Mouse (Mus musculus): ENCODE measurements at regions not wholly inside any gene's neighbourhood (a gene's known extent, or its start where the extent isn't known, plus 50 kb on each side); places are given as distances from the start of the nearest gene placed in this dataset.

DNA sequence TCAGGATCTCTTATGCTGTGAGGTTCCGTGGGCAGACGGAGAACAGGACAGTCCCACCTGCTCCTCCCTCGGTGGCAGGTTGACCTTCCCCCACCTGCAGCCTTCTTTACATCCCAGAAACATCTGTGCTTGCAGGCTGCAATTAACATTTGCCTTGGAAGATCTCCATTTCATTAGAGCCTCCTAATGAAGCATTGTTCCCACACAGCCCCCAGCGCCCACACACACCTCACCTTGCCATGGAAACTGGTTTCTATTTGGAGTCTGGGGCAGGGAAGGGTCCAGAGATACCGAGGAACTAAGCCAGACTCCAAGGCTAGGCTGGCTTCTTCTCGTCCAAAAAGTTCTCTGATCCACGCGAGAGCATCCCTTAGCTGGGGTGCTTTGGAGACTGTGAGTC, 56.6 kb upstream of the Rpl38 start:
- H3K27ac ChIP-seq (ENCODE audit: low read depth, low read length), result no peak overlapping the region
- H3K9ac ChIP-seq, result no peak overlapping the region
- no peaks in the 10 kb centered on the region for H3K9me3 ChIP-seq (ENCODE audit: low read length)
- H3K4me2 ChIP-seq (ENCODE audit: low read depth), result no peak overlapping the region
- H3K36me3 ChIP-seq (ENCODE audit: insufficient read depth), result no peaks in the 10 kb centered on the region
- WGBS, result 72% methylated on average over 8 of the region's 8 CpGs
- no peaks in the 10 kb centered on the region for H3K4me1 ChIP-seq (ENCODE audit: insufficient read depth)
- DNase-seq, result no peak
- no peak for ATAC-seq
- H3K27me3 ChIP-seq (ENCODE audit: insufficient read depth, low read length), result no peaks in the 10 kb centered on the region
- no peak for TF ChIP-seq CTCF (IDR thresholded peaks at IDR 0.05; ENCODE audit: low read depth)
- H3K4me3 ChIP-seq (ENCODE audit: low read depth, low read length), result no peak overlapping the region

DNA sequence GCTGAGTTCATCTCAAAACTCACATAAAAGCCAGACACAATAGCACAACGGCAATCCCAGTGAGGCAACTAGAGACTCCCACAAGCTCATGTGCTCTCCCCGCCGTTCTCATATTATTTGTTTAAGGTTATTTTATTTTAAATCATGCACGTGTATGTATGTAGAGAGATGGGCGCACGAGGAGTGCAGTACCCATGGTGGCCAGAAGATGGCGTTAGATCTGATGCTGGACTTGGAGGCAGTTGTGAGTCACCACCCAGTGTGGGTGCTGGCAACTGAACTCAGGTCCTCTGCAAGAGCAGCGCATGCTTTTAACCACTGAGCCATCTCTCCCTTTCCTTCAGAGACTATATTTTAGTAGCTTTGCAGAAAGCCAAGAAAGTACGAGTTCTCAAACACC, 60.3 kb upstream of the Rpl38 start:
- Histone ChIP-seq H3K27ac (ENCODE audit: low read depth, low read length) (no peak overlapping the region), H3K9ac (no peak overlapping the region), H3K4me3 (ENCODE audit: low read depth, low read length) (no peak overlapping the region), H3K27me3 (ENCODE audit: insufficient read depth, low read length) (no peaks in the 10 kb centered on the region), H3K4me2 (ENCODE audit: low read depth) (no peak overlapping the region), H3K4me1 (ENCODE audit: insufficient read depth) (no peaks in the 10 kb centered on the region), H3K36me3 (ENCODE audit: insufficient read depth) (no peaks in the 10 kb centered on the region), H3K9me3 (ENCODE audit: low read length) (no peaks in the 10 kb centered on the region)
- WGBS, result 95% methylated on average over 9 of the region's 9 CpGs
- peak; percentile 30; the same call in 1 of the 2 replicates for TF ChIP-seq CTCF (IDR thresholded peaks at IDR 0.05; ENCODE audit: low read depth)
- DNase-seq, result no peak
- ATAC-seq, result no peak

DNA sequence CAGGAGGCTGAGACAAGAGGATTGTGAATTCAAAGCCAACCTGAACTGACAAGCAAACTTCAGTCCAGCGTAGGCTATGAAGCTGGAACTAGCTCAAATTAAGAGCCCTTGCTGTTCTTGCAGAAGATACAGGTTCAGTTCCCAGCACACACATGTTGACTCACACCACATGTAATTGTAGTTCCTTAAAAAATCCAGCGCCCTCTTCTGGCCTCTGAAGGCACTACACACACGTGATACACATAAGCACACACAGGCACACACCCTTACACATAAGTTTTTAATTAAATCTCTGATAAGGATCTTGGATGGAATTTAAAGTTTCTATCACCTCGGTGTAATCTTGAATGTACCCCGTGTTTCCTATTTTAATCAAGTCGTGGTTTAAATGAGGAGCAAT, 65.2 kb upstream of the Rpl38 start:
- Histone ChIP-seq H3K9me3 (ENCODE audit: low read length) (no peaks in the 10 kb centered on the region), H3K9ac (no peak overlapping the region), H3K4me2 (ENCODE audit: low read depth) (no peak overlapping the region), H3K4me1 (ENCODE audit: insufficient read depth) (no peaks in the 10 kb centered on the region), H3K27ac (ENCODE audit: low read depth, low read length) (no peak overlapping the region), H3K36me3 (ENCODE audit: insufficient read depth) (no peaks in the 10 kb centered on the region), H3K27me3 (ENCODE audit: insufficient read depth, low read length) (no peaks in the 10 kb centered on the region), H3K4me3 (ENCODE audit: low read depth, low read length) (no peak overlapping the region)
- WGBS, result 79% methylated on average over 6 of the region's 6 CpGs
- 0 out of 2 replicates have a peak, but pooled peaks have one; percentile 3 for TF ChIP-seq CTCF (IDR thresholded peaks at IDR 0.05; ENCODE audit: low read depth)
- ATAC-seq, result no peak
- no peak for DNase-seq

DNA sequence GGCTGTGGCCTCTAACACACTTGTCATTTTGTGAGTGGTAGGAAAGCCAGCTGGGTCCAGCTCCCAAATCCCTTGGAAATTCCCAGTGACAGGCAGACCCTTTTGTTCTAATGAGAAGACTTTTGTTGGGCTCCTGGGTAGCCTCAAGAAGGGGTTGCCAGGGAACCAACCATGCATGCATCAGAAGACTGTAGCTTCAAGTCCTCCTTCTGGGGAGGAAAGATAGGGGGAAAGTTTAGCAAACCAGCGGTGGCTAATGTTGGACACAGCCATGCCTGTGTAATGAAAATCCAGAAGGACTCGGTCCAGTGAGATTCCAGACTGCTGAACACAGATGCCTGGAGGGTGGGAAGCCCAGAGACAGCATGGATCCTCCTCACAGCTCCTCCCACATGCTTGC, 71.1 kb upstream of the Rpl38 start:
- H3K4me1 ChIP-seq (ENCODE audit: insufficient read depth), result no peaks in the 10 kb centered on the region
- H3K9ac ChIP-seq, result no peak overlapping the region
- no peaks in the 10 kb centered on the region for H3K9me3 ChIP-seq (ENCODE audit: low read length)
- no peaks in the 10 kb centered on the region for H3K27me3 ChIP-seq (ENCODE audit: insufficient read depth, low read length)
- H3K36me3 ChIP-seq (ENCODE audit: insufficient read depth), result no peaks in the 10 kb centered on the region
- H3K27ac ChIP-seq (ENCODE audit: low read depth, low read length), result no peak overlapping the region
- DNase-seq (peak; percentile 34), ATAC-seq (peak; percentile 60)
- no peak for TF ChIP-seq CTCF (IDR thresholded peaks at IDR 0.05; ENCODE audit: low read depth)
- H3K4me2 ChIP-seq (ENCODE audit: low read depth), result no peak overlapping the region
- no peak overlapping the region for H3K4me3 ChIP-seq (ENCODE audit: low read depth, low read length)
- WGBS, result 8% methylated on average over 2 of the region's 2 CpGs

DNA sequence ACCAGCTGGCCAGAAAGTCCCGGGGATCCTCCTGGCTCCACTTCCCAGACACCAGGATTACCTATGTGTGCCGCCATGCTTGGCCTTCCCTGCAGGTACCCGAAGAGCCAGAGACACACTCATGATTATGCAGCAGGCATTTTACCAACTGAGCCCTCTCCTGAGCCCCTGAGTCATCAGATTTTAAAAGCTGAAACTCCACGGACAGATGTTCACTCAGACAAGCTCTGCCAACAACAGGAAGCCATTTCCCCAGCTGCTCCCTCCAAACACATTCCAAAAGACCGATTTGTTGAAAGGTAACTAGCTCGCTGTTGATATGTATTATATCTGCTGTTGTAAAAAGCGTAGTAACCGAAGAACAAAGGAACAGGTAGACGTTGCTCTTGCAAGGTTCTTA, 75.4 kb upstream of the Rpl38 start:
- no peak overlapping the region for H3K4me2 ChIP-seq (ENCODE audit: low read depth)
- H3K9ac ChIP-seq, result no peak overlapping the region
- H3K9me3 ChIP-seq (ENCODE audit: low read length), result no peaks in the 10 kb centered on the region
- H3K36me3 ChIP-seq (ENCODE audit: insufficient read depth), result no peaks in the 10 kb centered on the region
- DNase-seq (peak; percentile 51), ATAC-seq (peak; percentile 40; the same call in 1 of the 2 replicates)
- 60% methylated on average over 9 of the region's 9 CpGs for WGBS
- no peak for TF ChIP-seq CTCF (IDR thresholded peaks at IDR 0.05; ENCODE audit: low read depth)
- H3K4me3 ChIP-seq (ENCODE audit: low read depth, low read length), result no peak overlapping the region
- H3K27ac ChIP-seq (ENCODE audit: low read depth, low read length), result peak overlapping the region; percentile 30; the same call in 1 of the 2 replicates
- H3K4me1 ChIP-seq (ENCODE audit: insufficient read depth), result no peaks in the 10 kb centered on the region
- H3K27me3 ChIP-seq (ENCODE audit: insufficient read depth, low read length), result no peaks in the 10 kb centered on the region

DNA sequence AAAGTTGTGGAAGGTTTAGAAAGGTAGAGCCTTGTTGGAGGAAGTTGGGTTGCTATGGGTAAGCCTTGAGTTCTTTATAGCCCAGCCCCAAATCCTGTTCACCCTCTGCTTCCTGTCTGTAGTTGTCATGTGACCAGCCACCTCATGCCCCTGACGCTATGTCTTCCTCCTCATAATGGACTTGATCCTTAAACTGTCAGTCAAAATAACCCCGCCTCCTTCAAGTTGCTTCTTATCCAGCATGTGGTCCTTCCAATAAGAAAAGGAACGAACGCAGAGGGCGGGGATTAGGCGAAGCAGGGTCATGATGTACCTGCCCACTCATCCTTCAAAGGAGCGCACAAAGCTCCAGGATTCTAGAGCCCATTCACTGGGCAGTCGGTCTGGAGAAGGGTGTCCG, 79.8 kb upstream of the Rpl38 start:
- no peak for DNase-seq
- H3K27ac ChIP-seq (ENCODE audit: low read depth, low read length), result no peak overlapping the region
- no peaks in the 10 kb centered on the region for H3K27me3 ChIP-seq (ENCODE audit: insufficient read depth, low read length)
- TF ChIP-seq CTCF (IDR thresholded peaks at IDR 0.05; ENCODE audit: low read depth), result no peak
- WGBS, result 71% methylated on average over 9 of the region's 9 CpGs
- no peak overlapping the region for H3K9ac ChIP-seq
- ATAC-seq, result no peak
- no peaks in the 10 kb centered on the region for H3K4me1 ChIP-seq (ENCODE audit: insufficient read depth)
- H3K4me3 ChIP-seq (ENCODE audit: low read depth, low read length), result no peak overlapping the region
- no peak overlapping the region for H3K4me2 ChIP-seq (ENCODE audit: low read depth)
- no peaks in the 10 kb centered on the region for H3K36me3 ChIP-seq (ENCODE audit: insufficient read depth)
- H3K9me3 ChIP-seq (ENCODE audit: low read length), result no peaks in the 10 kb centered on the region

DNA sequence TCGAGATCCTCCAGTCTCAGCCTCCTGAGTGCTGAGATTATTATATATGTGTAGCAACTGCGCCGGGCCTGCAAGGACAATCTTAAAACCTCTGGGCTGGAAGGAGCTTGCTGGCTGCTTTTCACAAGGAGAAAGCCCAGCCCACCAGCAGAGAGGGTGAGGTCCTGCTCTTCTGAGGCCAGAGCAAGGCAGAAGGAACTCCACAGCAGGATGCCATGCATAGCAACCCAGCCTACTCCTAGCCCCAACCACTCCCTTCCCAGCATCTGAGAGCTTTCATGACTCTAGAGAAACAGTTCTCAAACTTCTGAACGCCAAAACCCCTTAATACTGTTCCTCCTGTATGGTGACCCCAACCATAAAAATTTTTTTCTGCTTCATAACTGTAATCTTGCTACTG, 80.3 kb upstream of the Rpl38 start:
- no peak for TF ChIP-seq CTCF (IDR thresholded peaks at IDR 0.05; ENCODE audit: low read depth)
- Histone ChIP-seq H3K36me3 (ENCODE audit: insufficient read depth) (no peaks in the 10 kb centered on the region), H3K27ac (ENCODE audit: low read depth, low read length) (no peak overlapping the region), H3K4me2 (ENCODE audit: low read depth) (no peak overlapping the region), H3K9me3 (ENCODE audit: low read length) (no peaks in the 10 kb centered on the region), H3K4me1 (ENCODE audit: insufficient read depth) (no peaks in the 10 kb centered on the region), H3K4me3 (ENCODE audit: low read depth, low read length) (no peak overlapping the region), H3K27me3 (ENCODE audit: insufficient read depth, low read length) (no peaks in the 10 kb centered on the region), H3K9ac (no peak overlapping the region)
- ATAC-seq, result no peak
- 89% methylated on average over 4 of the region's 4 CpGs for WGBS
- no peak for DNase-seq

DNA sequence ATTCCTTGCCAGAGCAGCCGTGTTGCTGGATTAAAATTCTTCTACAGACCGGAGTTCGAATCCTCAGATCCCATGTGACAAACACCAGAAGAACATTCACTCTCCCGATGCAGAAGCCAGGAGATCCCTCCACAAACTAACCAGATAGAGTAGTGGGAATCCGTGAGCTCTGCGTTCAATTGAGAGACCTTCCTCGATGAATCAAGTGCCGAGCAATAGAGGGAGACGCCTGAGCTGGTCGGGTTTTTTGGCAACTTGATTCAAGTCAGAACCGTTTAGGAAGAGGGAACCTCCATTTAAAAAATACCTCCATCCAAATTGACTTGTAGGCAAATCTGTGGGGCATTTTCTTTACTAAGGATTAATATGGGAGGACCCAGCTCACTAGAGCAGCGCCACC, 81.9 kb upstream of the Rpl38 start:
- H3K27ac ChIP-seq (ENCODE audit: low read depth, low read length), result no peak overlapping the region
- H3K36me3 ChIP-seq (ENCODE audit: insufficient read depth), result no peaks in the 10 kb centered on the region
- H3K4me2 ChIP-seq (ENCODE audit: low read depth), result no peak overlapping the region
- no peak for DNase-seq
- no peak for TF ChIP-seq CTCF (IDR thresholded peaks at IDR 0.05; ENCODE audit: low read depth)
- no peak overlapping the region for H3K9ac ChIP-seq
- WGBS, result 87% methylated on average over 12 of the region's 12 CpGs
- ATAC-seq, result no peak
- no peaks in the 10 kb centered on the region for H3K4me1 ChIP-seq (ENCODE audit: insufficient read depth)
- no peak overlapping the region for H3K4me3 ChIP-seq (ENCODE audit: low read depth, low read length)
- H3K9me3 ChIP-seq (ENCODE audit: low read length), result no peaks in the 10 kb centered on the region
- H3K27me3 ChIP-seq (ENCODE audit: insufficient read depth, low read length), result no peaks in the 10 kb centered on the region
